Mouse (Mus musculus): ENCODE measurements around the gene Sigirr.
A peak's percentile ranks its signal among the peaks of the same experiment; 100 is the strongest.

Gene Sigirr

GRCm38 (mm10) chr7:141096021-141096420 is 4.4 kb downstream of the Sigirr start:
- DNase-seq, result no peak

- no peak for DNase-seq
Observed at GRCm38 (mm10) chr7:141094487-141095205, 5.7 kb downstream of the Sigirr start.

- DNase-seq, result no peak
Observed at GRCm38 (mm10) chr7:141093950-141094349, 6.4 kb downstream of the Sigirr start.

- no peak for DNase-seq
Observed at GRCm38 (mm10) chr7:141092051-141092735, 8.2 kb downstream of the Sigirr start.

- no peak for DNase-seq
Observed at GRCm38 (mm10) chr7:141090228-141090627, 10.1 kb downstream of the Sigirr start.

GRCm38 (mm10) chr7:141088473-141088872 is 11.9 kb downstream of the Sigirr start:
- DNase-seq, result no peak

- DNase-seq, result no peak
Observed at GRCm38 (mm10) chr7:141087894-141088293, 12.5 kb downstream of the Sigirr start.

GRCm38 (mm10) chr7:141079481-141080449 is 20.6 kb downstream of the Sigirr start:
- DNase-seq, result no peak

- DNase-seq, result no peak
Observed at GRCm38 (mm10) chr7:141078876-141079275, 21.5 kb downstream of the Sigirr start.

GRCm38 (mm10) chr7:141077841-141078240 is 22.5 kb downstream of the Sigirr start, which contains the start of gene Pkp3:
Pkp3 (plus strand) TSS chr7:141078218.
- DNase-seq, result no peak

GRCm38 (mm10) chr7:141073782-141074181 is 26.6 kb downstream of the Sigirr start:
- no peak for DNase-seq

GRCm38 (mm10) chr7:141072017-141072745 is 28.2 kb downstream of the Sigirr start:
- no peak for DNase-seq

- peak; percentile 83 for DNase-seq
Observed at GRCm38 (mm10) chr7:141070058-141070862, 30.1 kb downstream of the Sigirr start.

GRCm38 (mm10) chr7:141068351-141068750 is 32.0 kb downstream of the Sigirr start:
- DNase-seq, result no peak

GRCm38 (mm10) chr7:141064576-141064975 is 35.8 kb downstream of the Sigirr start:
- DNase-seq, result no peak

GRCm38 (mm10) chr7:141064175-141064574 is 36.2 kb downstream of the Sigirr start:
- no peak for DNase-seq

GRCm38 (mm10) chr7:141063353-141063752 is 37.0 kb downstream of the Sigirr start:
- no peak for DNase-seq

GRCm38 (mm10) chr7:141062525-141062924 is 37.8 kb downstream of the Sigirr start:
- no peak for DNase-seq

GRCm38 (mm10) chr7:141061269-141061692 is 39.1 kb downstream of the Sigirr start:
- peak; percentile 62 for DNase-seq

GRCm38 (mm10) chr7:141060426-141061242 is 39.7 kb downstream of the Sigirr start, which contains the start of gene B4galnt4:
B4galnt4 (plus strand) TSS chr7:141061104.
- DNase-seq, result peak; percentile 92
